Mouse (Mus musculus) spleen, embryonic (tissue): ENCODE measurements around the gene 3110040M04Rik.
"Not testable (repeated sequence)": the region's sequence is repeated elsewhere in the genome, so short reads cannot be mapped to it uniquely, and the experiment has no call there.

ENCODE experiments used
- CTCF ChIA-PET: fragments of 350-600 bp; sonication (Branson Sonifier 250); formaldehyde crosslinking; loops from one replicate; lab custom pipeline; 2022; lab: Charles Lee

3110040M04Rik gene

GRCm38 (mm10) chr1:151203818-151204217 is at the start of gene 3110040M04Rik:
TSS of gene 3110040M04Rik (plus strand) at chr1:151204121.
- CTCF ChIA-PET: not testable (repeated sequence)

GRCm38 (mm10) chr1:151154131-151154530 is 49.8 kb upstream of the 3110040M04Rik start:
- CTCF ChIA-PET: not testable (repeated sequence)

GRCm38 (mm10) chr1:151156129-151156528 is 47.8 kb upstream of the 3110040M04Rik start:
- CTCF ChIA-PET: no interaction called here

DNA sequence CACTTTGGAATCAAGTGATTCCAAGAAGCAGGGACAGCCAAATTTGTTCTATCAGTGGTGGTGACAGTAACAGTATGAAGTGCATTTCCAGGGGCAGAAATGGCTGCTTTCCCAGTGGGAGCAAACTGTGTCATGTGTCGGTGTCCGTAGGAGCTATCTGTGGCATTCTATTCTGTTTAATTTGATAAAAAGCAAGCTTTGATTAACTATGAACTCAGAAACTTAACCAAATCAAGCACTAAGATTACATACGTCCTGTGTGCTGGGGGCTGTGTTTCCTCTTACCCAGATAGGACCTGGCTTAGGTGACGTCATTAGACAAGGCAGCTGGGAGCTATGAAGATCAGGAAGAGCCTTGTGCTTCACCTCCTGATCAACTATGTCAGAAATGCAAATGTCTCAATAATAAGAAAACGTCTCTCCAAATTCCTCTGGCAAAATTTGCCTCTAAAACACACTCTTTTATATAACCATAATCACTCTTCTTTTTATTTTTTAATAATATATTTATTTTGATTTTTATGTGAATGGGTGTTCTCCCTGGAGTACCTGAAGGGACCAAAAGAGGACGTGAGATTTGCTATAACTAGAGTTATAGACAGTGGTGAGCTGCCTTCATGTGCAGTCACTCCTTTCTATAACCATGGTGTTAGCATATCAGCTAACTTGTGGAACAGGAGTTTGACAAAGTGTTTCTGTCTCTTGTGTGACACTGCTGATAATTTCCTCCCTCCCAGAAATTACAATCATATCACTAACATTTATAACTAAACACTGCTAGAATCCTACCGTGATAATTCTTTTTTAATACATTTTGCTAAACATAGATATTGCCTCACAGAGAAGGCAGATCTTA is 46.9 kb upstream of the 3110040M04Rik start:
- CTCF ChIA-PET: no interaction called here

GRCm38 (mm10) chr1:151157963-151158856 is 45.7 kb upstream of the 3110040M04Rik start:
- CTCF ChIA-PET: interaction anchor here (0.7 kb wide), 1 partner anchor 60 kb away, joined by 4 read pairs; no protein-coding TSS in a partner anchor

- CTCF ChIA-PET: interaction anchor here (0.7 kb wide), 1 partner anchor 61 kb away, joined by 4 read pairs; no protein-coding TSS in a partner anchor
These were observed 44.9 kb upstream of the 3110040M04Rik start for GRCm38 (mm10) chr1:151158857-151159510.

- CTCF ChIA-PET: no interaction called here
These were observed 37.9 kb upstream of the 3110040M04Rik start for GRCm38 (mm10) chr1:151166031-151166430.

- CTCF ChIA-PET: interaction anchor here (0.5 kb wide), 1 partner anchor 92 kb away, joined by 3 read pairs; no protein-coding TSS in a partner anchor
These were observed 36.4 kb upstream of the 3110040M04Rik start for GRCm38 (mm10) chr1:151167297-151168047.

DNA sequence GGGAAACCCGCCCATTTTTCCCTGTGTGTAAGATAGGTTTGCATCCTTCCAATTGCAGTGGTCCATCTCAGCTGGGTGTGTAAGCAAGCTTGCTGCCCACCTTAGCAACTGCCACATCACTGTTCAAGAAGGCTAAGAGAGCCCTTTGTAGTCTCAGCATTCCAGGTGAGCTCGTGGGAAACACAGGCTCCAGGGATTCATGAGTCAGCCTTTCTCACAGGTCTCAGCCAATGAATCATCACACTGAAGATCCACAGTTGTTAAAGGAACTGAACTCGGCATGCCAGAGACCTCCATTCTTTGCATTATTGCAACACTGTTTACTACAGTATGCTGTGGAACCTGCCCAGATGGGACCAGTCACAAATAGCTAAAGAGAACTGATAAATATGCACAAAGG is 35.3 kb upstream of the 3110040M04Rik start:
- CTCF ChIA-PET: no interaction called here

DNA sequence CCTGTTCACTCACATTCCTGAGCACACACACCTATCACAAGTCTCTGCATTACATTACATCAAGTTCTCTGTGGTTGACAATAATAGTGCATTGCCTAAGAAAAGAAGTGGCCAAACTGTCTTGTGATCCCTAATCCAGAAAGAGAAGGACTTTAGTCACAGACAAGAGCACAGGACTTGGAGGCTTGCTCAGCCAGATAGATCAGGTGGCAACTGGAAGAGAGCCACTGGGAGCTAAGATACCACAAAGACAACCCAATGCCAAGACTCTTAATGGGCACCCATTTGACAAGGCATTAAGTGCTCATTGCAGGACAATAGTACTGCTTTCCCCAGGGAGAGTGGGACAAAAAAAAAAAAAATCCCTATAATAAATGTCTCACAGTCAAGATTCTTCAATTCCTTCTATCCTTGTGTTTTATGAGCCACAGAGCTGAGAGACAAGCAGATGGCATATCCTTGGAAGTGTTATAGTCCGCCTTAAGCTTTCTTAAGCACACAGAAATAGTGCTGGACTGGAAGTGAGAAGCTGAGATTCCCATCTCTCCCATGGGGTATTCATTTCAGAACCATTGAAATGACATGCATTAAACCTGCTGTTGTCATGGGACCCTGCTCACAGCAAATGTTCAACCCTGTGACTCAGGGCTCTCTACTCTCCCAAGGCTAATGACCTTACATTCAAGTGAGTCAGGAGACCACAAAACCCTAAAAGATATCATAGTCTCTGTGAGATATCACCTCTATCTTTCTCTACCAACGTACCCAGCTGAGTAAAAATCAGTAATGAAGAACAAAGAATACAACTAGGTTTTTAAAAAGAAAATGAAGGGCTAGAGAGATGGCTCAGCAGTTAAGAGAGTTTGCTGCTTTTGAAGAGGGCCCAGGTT is 32.1 kb upstream of the 3110040M04Rik start:
- CTCF ChIA-PET: interaction anchor here (0.5 kb wide), 1 partner anchor 1330 kb away, joined by 3 read pairs; no protein-coding TSS in a partner anchor

DNA sequence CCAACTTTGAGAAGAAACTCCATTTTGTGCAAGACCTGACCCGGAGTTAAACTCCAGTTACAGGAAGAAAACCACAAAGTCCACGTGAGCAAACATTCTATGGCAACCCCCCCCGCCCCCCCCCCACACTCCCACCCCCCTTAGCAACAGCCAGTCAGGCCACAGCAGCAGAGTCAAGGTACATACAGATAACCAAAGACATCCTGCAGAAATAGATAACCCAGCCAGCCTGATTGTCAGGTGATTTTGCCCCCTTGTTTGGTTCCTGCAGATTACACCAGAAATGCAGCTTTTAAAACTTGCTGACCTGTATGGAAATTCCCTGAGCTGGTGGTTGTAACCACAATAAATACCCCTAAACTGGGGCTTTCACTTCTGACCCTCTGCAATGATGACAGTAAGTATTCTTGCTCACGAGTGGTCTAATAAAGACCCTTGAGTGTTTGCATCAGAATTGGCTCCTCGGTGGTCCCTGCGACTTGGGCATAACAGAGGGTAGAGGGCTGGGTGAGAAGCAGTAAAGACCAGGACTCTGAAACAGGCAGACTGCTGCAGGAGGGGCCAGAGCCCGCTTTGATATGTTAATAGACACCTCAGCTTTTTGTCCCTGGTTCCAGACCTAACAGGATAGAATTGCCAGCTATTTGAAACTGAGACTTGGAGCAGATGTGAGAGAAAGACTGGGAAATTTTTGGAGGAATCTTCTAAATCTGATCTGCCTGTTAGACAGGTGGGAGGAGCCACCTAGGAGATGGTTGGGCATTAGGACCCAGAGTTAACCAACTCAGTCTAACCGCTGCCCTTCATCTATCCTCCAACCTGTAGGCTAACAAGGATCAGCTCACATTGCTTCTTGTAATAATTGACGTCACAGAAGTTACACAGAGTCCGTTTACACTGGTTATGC is 26.6 kb upstream of the 3110040M04Rik start:
- CTCF ChIA-PET: interaction anchor here (0.7 kb wide), 1 partner anchor 11 kb away, joined by 5 read pairs; no protein-coding TSS in a partner anchor

GRCm38 (mm10) chr1:151177937-151178271 is 26.0 kb upstream of the 3110040M04Rik start:
- CTCF ChIA-PET: no interaction called here

- CTCF ChIA-PET: no interaction called here
These were observed 25.3 kb upstream of the 3110040M04Rik start for GRCm38 (mm10) chr1:151178505-151179083.

DNA sequence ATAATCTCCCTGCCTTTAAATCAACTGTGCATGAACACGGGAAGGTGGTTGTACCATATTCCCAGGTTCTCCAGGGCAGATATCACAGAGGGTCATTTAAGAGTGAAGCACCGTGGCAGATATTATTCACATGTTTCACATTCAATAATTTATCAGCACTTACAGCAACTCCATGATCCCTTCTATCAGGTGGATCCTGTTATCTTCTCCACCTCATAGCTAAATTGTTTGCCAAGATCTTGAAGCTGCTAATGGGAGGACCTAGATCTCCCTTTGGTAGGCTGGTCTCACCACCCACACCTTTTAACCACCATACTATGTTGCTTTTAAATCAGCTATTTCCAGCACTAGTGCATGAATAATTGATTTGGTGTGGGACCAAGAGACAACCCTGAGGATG is 23.8 kb upstream of the 3110040M04Rik start:
- CTCF ChIA-PET: no interaction called here

- CTCF ChIA-PET: not testable (repeated sequence)
These were observed 21.7 kb upstream of the 3110040M04Rik start, which contains the start of gene Gm47985 for GRCm38 (mm10) chr1:151182266-151182665. TSS of gene Gm47985 (plus strand) at chr1:151182537.

DNA sequence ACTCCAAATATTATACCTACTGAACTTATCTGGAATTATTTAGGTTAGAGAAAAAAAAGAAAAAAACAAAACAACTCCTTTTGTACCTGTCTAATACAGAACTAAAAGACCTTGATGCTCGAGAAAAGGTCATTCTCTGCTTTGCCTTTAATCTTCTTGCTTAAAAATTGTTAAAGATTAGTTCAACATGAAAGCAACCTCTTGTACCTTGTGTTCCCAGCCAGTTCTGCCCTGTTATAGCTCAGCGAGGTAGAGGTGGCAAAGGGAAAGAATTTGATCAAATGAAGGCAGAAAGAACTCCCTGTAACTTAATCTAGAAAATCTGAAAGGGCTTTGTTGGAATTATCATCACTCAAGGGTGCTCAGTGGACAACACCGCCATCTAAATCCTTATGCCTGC is 17.7 kb upstream of the 3110040M04Rik start:
- CTCF ChIA-PET: not testable (repeated sequence)

- CTCF ChIA-PET: not testable (repeated sequence)
These were observed 17.0 kb upstream of the 3110040M04Rik start for GRCm38 (mm10) chr1:151186879-151187424.

DNA sequence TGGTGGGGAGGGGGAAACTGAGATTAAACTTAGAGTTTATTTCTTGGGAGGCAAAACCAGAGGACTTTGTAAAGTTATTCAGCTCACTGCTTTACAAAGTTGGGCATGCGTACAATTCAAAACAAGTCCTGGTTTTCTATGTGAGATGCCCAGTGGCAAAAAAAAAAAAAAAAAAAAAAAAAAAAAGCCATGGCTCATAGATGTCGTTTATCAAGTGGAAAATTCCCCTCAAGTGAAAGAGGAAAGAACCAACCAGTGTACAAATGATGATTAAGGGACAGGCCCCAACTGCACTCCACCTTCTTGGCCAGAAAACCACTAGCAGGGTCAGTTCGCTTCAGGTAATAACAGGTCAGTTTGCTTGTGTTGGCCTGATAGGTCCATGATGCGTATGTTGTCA is 15.5 kb upstream of the 3110040M04Rik start:
- CTCF ChIA-PET: interaction anchor here (0.6 kb wide), 1 partner anchor 12 kb away, joined by 5 read pairs; no protein-coding TSS in a partner anchor
